Mouse (Mus musculus) c-Kit-negative CD71-positive TER-119-positive erythroid progenitor cells, embryonic 14.5 days (primary cell): ENCODE results near the gene Emc8.
A peak's percentile ranks its signal among the peaks of the same experiment; 100 is the strongest.

Source experiments
- DNase-seq: peaks from one replicate; pipeline ENCODE4 v3.0.0-alpha.2; 2013; ENCODE audit warnings: low read depth, low spot score

Emc8 gene

GRCm38 (mm10) chr8:120642031-120642662 is 26.2 kb downstream of the Emc8 start:
- no peak for DNase-seq

- DNase-seq: no peak
Measured at GRCm38 (mm10) chr8:120641245-120641644, 27.1 kb downstream of the Emc8 start.

GRCm38 (mm10) chr8:120634329-120634839 is 34.0 kb downstream of the Emc8 start:
- no peak for DNase-seq

GRCm38 (mm10) chr8:120633665-120634271 is 34.6 kb downstream of the Emc8 start:
- DNase-seq: no peak

- DNase-seq: no peak
Measured at GRCm38 (mm10) chr8:120632969-120633664, 35.3 kb downstream of the Emc8 start.

- no peak for DNase-seq
Measured at GRCm38 (mm10) chr8:120631441-120632375, 36.7 kb downstream of the Emc8 start.

GRCm38 (mm10) chr8:120630848-120631247 is 37.5 kb downstream of the Emc8 start:
- DNase-seq: no peak

- no peak for DNase-seq
Measured at GRCm38 (mm10) chr8:120630031-120630430, 38.3 kb downstream of the Emc8 start.

GRCm38 (mm10) chr8:120627298-120627697 is 41.1 kb downstream of the Emc8 start:
- DNase-seq: no peak

GRCm38 (mm10) chr8:120626461-120626860 is 41.9 kb downstream of the Emc8 start:
- DNase-seq: no peak

GRCm38 (mm10) chr8:120623608-120624007 is 44.8 kb downstream of the Emc8 start:
- no peak for DNase-seq

GRCm38 (mm10) chr8:120622161-120622560 is 46.2 kb downstream of the Emc8 start:
- DNase-seq: no peak

GRCm38 (mm10) chr8:120620441-120620840 is 47.9 kb downstream of the Emc8 start:
- no peak for DNase-seq

GRCm38 (mm10) chr8:120619235-120620180 is 48.9 kb downstream of the Emc8 start:
- DNase-seq: no peak

GRCm38 (mm10) chr8:120618110-120618509 is 50.3 kb downstream of the Emc8 start:
- DNase-seq: peak; percentile 42

- DNase-seq: no peak
Measured at GRCm38 (mm10) chr8:120616663-120617626, 51.4 kb downstream of the Emc8 start.

GRCm38 (mm10) chr8:120614491-120614890 is 53.9 kb downstream of the Emc8 start:
- no peak for DNase-seq

- DNase-seq: no peak
Measured at GRCm38 (mm10) chr8:120610824-120611223, 57.5 kb downstream of the Emc8 start.

- DNase-seq: peak; percentile 57
Measured at GRCm38 (mm10) chr8:120607885-120608284, 60.5 kb downstream of the Emc8 start.
